Mouse (Mus musculus) right cerebral cortex, postnatal 36 days (tissue): ENCODE measurements around the gene Mrrf.

Experiments
- DNase-seq, 2 experiments: peaks; one replicate each; pipeline ENCODE4 v3.0.0; 2022; ENCODE audit warnings: low spot score in 2 of 2, mixed read lengths in 1 of 2

The Mrrf gene

DNA sequence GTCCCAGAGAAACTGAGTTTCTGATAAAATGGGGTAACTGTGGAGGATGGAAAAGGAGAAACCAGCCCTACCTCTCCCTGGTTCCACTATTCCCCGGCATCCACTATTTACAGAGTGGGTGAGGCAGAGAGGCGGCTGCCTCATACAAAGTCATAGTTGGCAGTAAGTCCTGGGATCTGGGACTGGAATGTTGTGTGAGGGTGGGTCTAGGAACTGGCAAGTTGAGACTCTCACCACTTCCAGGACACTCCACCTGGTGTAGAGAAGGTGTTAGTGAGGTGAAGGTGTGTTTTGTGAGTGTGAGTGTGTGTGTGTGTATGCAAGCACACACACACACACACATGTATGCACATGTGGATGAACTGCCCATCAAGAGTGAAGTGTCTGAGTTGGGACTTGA, 64.6 kb downstream of the Mrrf start:
- DNase-seq: no peak

GRCm38 (mm10) chr2:36201756-36202610, 65.8 kb downstream of the Mrrf start:
- no peak for DNase-seq

GRCm38 (mm10) chr2:36202611-36202880, 66.4 kb downstream of the Mrrf start:
- no peak for DNase-seq

- peak; percentile 38 to 54 for DNase-seq
These were observed 67.0 kb downstream of the Mrrf start for GRCm38 (mm10) chr2:36203011-36203825.

DNA sequence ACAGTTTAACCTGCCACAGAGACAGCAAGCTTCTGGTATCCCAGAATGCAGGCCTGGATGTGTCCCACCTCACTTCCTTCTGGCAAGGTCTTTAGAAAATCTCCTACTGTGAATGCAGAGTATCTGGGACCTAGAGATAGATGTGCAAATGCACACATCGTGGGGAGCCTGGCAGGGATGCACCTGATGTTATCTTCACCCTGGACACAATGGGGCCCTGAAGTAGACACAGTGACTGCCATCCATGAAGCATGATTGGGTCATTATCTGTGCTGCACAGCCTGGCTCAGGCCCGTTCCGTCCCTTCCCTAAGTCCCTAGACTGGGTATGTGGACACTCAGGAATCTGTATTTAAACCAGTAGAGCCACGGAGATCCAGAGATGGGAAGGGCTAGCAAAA, 68.4 kb downstream of the Mrrf start:
- no peak for DNase-seq

GRCm38 (mm10) chr2:36207071-36207470, 70.9 kb downstream of the Mrrf start:
- no peak for DNase-seq

- no peak for DNase-seq
These were observed 74.6 kb downstream of the Mrrf start for GRCm38 (mm10) chr2:36210796-36211195.

DNA sequence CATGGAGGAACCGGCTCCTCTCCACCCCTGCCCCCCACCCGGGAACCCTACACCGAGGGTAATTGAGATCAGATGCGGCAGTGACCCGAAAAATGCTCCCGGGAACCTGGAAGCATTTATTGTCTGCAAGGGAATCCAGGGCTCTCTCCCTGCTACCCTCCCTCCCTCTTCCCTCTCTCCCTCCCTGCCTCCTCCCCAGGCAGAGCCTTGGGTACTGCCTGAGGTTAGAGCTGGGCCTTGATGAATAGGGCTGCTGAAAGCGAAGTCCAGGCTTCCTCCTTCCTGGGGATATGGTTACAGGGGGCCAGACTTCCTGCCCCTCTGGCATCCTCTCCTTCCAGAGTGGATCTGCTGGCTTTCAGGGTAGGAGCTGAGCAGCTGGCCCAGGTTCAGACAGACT, 75.6 kb downstream of the Mrrf start:
- DNase-seq: no peak

DNA sequence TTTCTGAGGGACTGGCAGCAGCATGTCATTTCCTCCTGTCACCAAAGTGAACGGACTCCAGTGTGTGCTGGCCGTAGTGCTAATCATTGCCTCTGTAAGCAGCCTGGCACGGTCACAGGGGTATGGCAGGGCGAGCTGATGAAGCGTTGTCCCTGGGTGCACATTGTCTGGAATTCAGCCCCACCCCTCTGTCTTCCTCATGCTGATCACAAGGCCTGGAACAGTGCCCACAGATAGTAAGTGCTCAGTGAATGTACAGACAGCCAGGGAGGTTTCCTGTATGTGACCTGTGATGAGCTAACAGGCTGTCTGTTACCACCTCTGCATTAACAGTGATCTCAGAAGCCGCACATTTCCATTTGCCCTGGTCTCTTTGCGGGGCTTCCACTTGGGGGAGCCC, 76.9 kb downstream of the Mrrf start:
- DNase-seq: no peak

DNA sequence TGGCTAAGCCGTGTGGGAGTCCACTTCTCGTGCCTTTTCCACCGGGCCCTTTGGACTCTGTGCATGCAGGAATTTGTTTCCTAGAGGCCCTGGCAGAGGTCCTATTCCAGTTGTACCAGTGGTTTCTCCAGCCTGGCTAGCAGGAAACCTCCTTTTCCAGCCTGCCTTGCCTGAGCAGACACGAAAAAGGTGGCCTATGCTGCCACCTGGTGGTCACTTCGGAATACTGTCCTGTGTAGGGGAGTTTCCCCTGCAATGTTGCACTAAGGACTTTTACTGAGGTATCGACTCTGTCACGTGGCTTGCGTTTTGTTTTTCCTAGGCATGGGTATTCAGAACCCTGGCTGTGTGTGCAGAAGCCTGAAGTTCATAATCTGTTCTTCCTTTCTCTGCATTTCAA, 77.8 kb downstream of the Mrrf start:
- peak; percentile 69 to 74 for DNase-seq

DNA sequence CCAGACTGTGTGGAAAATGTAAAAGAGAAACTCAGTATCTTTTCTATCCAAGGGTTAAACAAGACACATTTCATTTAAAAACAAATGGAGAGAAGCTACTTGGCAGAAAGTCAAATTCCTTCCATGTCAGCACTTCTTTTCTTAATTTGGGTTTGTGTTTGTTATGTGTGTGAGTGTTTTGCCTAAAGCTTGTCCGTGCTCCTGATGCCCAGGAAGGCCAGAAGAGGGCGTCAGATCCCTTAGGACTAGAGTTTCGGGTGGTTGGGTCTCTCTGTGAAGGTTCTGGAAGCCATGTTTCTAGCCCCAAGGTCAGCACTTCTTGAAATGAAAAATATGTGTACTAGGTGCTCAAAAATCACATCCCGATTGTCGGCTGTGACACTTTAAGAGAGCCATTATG, 78.2 kb downstream of the Mrrf start:
- DNase-seq: no peak

DNA sequence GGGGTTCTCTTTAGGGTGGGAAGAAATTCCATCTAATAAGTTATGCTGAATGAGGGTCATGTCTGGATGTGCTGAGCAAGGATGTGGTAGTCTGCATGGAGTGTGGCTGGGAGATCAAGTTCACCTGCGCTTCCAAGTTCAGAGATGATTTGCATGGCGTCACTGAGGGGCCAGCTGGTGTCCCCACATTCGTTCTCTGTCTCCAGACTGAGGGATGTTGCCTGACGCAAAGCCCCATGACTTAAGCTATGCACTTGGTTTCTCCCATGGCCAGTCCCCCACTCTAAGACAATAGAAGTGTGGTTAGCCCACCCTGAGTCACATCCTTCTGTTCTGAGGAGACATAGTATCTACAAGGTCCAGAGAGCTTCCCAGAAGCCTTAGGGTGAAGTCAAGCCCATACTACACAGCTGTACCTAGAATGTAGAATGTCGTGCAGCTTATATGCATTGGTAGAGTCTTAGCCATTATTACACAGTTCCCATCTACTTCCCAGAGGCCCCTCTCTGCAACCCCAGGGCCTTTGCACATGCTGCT, 79.1 kb downstream of the Mrrf start:
- no peak for DNase-seq

DNA sequence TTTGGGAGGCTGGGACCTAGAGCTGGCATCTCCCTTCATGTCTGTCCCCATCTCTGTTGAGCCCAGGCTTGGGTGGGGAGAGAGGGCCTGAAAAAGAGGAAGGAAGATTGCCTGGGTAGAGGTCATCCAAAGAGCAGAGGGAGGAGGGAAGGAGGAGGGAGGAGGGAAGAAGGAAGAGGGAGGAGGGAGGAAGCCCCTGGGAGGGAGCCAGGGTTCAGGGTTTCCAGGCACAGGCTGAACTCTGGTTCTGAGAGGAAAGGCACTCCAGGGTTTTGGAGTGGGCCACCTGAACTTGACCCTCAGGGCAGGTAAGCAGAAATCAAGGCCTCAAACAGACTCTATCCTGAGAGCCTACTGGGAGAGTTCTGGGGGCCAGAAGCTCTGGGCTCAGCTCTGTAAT, 80.4 kb downstream of the Mrrf start:
- no peak for DNase-seq

DNA sequence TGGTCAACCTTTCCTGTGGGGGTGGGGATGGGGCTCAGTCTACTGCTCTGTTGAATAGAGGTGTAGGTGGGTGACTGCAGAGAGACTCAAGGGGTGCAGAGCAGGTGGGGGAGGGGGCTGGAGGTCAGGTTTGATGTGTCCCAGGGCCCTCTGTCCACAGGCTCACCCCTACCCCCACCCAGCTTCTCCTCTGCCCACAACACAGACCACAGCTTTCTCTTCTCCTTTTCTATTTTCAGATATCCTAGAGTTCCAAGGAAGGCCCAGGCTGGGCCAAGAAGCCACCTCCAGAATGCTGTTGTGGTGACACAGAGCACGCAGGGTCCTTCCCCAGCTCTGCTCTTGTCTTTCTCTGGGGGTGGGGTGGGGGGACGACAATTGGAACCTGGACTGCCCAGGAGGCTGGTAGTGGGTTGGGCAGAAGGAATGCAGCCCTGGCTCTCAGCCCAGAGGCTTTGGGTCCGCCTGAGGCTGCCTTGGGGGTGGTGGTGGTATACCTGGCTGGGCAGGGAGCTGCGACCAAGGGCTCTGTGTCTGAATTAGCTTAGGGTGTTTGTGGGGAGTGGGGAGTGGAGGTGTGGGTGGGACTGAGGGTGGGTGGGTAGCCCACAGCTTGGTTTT, 80.9 kb downstream of the Mrrf start:
- no peak for DNase-seq

GRCm38 (mm10) chr2:36217692-36218233, 81.6 kb downstream of the Mrrf start:
- no peak for DNase-seq

DNA sequence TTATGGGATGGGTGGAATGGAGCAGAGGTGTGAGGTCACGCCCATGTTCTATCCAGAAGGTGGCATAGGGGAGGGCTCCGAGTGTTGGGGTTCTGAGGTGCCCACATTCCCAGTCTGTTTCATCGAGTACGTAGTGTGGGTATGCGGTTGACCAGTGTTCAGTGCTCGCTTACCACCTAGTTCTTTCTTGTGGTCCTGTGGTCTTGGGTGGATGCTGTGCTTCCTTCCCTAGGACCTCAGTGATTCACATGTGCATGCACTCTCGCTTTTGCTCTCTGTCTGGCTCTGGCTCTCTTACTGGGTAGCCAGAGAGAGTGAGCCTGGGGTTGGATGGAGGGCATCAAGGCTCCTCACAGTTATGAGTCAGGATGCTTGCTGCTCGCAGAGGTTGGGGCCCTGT, 83.9 kb downstream of the Mrrf start:
- DNase-seq: no peak

GRCm38 (mm10) chr2:36220891-36221290, 84.7 kb downstream of the Mrrf start:
- no peak for DNase-seq

GRCm38 (mm10) chr2:36222168-36222848, 86.1 kb downstream of the Mrrf start:
- DNase-seq: no peak

DNA sequence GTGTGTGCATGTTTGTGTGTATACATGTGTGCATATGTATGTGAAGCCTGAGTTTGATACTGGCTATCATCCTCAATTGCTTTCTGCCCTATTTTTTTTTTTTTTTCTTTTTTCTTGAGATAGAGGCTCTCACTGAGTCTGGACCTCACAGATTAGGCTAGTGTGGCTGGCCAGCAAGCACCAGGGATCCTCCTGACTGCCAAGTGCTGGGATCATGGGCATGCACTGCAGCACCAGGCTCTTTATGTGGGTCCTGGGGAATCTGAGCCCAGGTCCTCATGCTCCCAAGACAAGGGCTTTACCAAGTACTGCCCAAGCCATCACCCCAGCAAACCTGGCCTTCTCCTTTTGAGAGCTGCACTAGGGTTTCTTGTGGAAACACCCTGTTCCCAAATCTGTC, 87.2 kb downstream of the Mrrf start:
- no peak for DNase-seq

- no peak for DNase-seq
These were observed 88.0 kb downstream of the Mrrf start for GRCm38 (mm10) chr2:36224153-36224552.

DNA sequence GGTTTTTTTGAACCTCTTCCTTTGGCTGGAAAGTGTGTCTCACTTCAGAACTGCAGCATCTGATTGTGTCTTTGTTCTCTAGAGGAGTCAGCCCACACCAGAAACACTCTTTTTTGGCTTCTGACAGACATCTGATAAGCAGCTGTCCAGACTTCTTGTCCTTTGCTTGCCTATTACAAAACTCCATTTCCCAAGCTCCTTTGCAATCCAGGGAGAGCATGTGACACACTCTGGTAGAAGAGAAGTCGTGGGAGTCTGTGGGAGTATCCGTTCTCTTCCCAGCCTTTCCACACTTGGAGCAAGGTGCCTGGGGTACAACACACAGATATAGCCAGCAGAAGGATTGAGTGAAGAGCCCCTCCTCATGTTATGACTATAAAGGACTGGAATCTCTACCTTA, 88.4 kb downstream of the Mrrf start:
- DNase-seq: no peak

DNA sequence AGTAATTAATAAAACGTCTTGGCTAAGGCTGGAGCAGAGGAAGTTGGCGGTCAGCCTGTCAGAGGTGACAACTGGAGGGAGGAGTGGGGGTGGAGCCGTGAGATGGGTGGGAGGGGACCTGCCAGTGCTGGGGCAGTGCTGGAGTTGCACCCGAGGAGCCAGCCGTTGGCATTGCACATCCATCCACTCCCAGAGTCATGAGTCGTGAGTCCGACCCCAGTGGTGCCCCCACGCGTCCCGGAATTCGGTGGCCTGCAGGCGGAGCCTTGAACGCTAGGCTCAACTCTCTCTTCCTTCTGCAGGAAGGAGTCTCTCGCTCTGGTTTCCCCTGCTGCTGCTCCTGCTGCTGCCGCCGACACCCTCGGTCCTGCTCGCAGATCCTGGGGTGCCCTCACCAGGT, 94.2 kb downstream of the Mrrf start, which contains the start of gene Ptgs1:
Ptgs1 (plus strand) TSS at position 61 of the 400 bp plus-strand sequence.
- DNase-seq: no peak
